Mouse (Mus musculus): ENCODE data around the gene Zfp644. TPM values are rescaled to one million over a fixed set of nuclear protein-coding genes. Genes with fewer than 3 reads are reported as not detected.

Gene Zfp644
- polyA plus RNA-seq, 1 experiment from 2014 or later = 82.8 TPM

- Histone ChIP-seq H3K27ac (replicated peaks; ENCODE audit: low read depth, low read length) (no peak overlapping the region), H3K9me3 (ENCODE audit: control insufficient read depth, low read length) (no peaks in the 10 kb centered on the region), H3K4me2 (ENCODE audit: low read depth, low read length) (no peak overlapping the region), H3K27me3 (replicated peaks; ENCODE audit: control insufficient read depth, insufficient read depth, low read length) (no peaks in the 10 kb centered on the region), H3K36me3 (ENCODE audit: control insufficient read depth, insufficient read depth, low read length) (peaks cover 18% of the 10 kb centered on the region; the same call in 1 of the 2 replicates), H3K4me1 (ENCODE audit: control insufficient read depth, insufficient read depth, low read length) (no peaks in the 10 kb centered on the region), H3K4me3 (ENCODE audit: low read depth, low read length) (no peak overlapping the region), H3K9ac (ENCODE audit: low read depth, low read length) (no peak overlapping the region)
- no peak for ATAC-seq (ENCODE audit: low read depth)
- DNase-seq (ENCODE audit: low spot score) = no peak
Observed at GRCm38 (mm10) chr5:106649995-106650394, 47.1 kb downstream of the Zfp644 start.

DNA sequence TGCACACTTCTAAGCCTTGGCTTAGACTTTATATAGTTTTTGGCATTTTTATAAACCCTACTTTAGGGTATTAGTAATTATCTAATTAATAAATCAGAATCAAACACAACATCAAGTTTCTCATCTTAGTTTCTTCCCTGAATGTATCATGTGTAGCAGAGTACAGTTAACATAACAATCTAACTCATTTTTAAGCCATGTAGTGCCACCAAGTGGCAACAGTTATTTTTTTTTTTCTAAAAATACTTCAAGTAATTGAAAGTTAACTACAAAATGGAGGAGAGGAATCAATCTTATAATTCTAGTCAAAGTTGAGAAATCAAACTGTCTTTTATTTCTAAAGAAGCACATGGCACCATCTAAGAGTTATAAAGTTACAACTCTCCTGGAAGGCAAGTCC is 47.6 kb downstream of the Zfp644 start:
- H3K9me3 ChIP-seq (ENCODE audit: control insufficient read depth, low read length) = no peaks in the 10 kb centered on the region
- no peaks in the 10 kb centered on the region for H3K4me1 ChIP-seq (ENCODE audit: control insufficient read depth, insufficient read depth, low read length)
- no peak overlapping the region for H3K9ac ChIP-seq (ENCODE audit: low read depth, low read length)
- no peak overlapping the region for H3K4me2 ChIP-seq (ENCODE audit: low read depth, low read length)
- ATAC-seq (ENCODE audit: low read depth) (no peak), DNase-seq (ENCODE audit: low spot score) (no peak)
- no peaks in the 10 kb centered on the region for H3K27me3 ChIP-seq (replicated peaks; ENCODE audit: control insufficient read depth, insufficient read depth, low read length)
- no peak overlapping the region for H3K27ac ChIP-seq (replicated peaks; ENCODE audit: low read depth, low read length)
- no peak overlapping the region for H3K4me3 ChIP-seq (ENCODE audit: low read depth, low read length)
- H3K36me3 ChIP-seq (ENCODE audit: control insufficient read depth, insufficient read depth, low read length) = peaks cover 15% of the 10 kb centered on the region; the same call in 1 of the 2 replicates

DNA sequence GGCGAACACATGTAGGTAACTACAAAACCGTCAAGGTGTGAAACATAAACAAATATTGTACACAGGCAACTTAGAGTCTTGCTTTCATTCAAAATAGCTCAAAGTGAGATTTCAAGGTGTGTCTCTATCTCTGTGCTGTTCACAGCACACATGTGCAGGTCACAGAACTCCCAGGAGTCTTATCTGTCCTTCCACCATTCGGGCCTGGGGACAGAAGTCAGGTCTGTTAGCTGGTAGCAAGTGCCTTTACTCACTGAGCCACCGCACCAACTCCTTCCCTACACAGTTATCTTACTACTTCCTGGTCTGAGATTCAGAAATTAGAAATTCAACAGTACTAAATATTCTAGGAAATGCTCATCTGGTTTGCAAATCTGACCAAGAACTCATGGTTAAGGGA is 53.7 kb downstream of the Zfp644 start:
- no peak overlapping the region for H3K9ac ChIP-seq (ENCODE audit: low read depth, low read length)
- no peaks in the 10 kb centered on the region for H3K4me1 ChIP-seq (ENCODE audit: control insufficient read depth, insufficient read depth, low read length)
- no peaks in the 10 kb centered on the region for H3K36me3 ChIP-seq (ENCODE audit: control insufficient read depth, insufficient read depth, low read length)
- H3K9me3 ChIP-seq (ENCODE audit: control insufficient read depth, low read length) = no peaks in the 10 kb centered on the region
- H3K4me3 ChIP-seq (ENCODE audit: low read depth, low read length) = no peak overlapping the region
- H3K4me2 ChIP-seq (ENCODE audit: low read depth, low read length) = no peak overlapping the region
- no peaks in the 10 kb centered on the region for H3K27me3 ChIP-seq (replicated peaks; ENCODE audit: control insufficient read depth, insufficient read depth, low read length)
- no peak for ATAC-seq (ENCODE audit: low read depth)
- no peak overlapping the region for H3K27ac ChIP-seq (replicated peaks; ENCODE audit: low read depth, low read length)
- DNase-seq (ENCODE audit: low spot score) = no peak
- WGBS = 81% methylated on average over 4 of the region's 4 CpGs

- Histone ChIP-seq H3K27me3 (replicated peaks; ENCODE audit: control insufficient read depth, insufficient read depth, low read length) (no peaks in the 10 kb centered on the region), H3K9ac (ENCODE audit: low read depth, low read length) (no peak overlapping the region), H3K4me2 (ENCODE audit: low read depth, low read length) (no peak overlapping the region), H3K4me1 (ENCODE audit: control insufficient read depth, insufficient read depth, low read length) (no peaks in the 10 kb centered on the region), H3K27ac (replicated peaks; ENCODE audit: low read depth, low read length) (no peak overlapping the region), H3K9me3 (ENCODE audit: control insufficient read depth, low read length) (no peaks in the 10 kb centered on the region), H3K4me3 (ENCODE audit: low read depth, low read length) (no peak overlapping the region), H3K36me3 (ENCODE audit: control insufficient read depth, insufficient read depth, low read length) (peaks cover 15% of the 10 kb centered on the region)
- WGBS = 78% methylated on average over 3 of the region's 3 CpGs
- DNase-seq (ENCODE audit: low spot score) (no peak), ATAC-seq (ENCODE audit: low read depth) (no peak)
Observed at GRCm38 (mm10) chr5:106641876-106642275, 55.2 kb downstream of the Zfp644 start.

DNA sequence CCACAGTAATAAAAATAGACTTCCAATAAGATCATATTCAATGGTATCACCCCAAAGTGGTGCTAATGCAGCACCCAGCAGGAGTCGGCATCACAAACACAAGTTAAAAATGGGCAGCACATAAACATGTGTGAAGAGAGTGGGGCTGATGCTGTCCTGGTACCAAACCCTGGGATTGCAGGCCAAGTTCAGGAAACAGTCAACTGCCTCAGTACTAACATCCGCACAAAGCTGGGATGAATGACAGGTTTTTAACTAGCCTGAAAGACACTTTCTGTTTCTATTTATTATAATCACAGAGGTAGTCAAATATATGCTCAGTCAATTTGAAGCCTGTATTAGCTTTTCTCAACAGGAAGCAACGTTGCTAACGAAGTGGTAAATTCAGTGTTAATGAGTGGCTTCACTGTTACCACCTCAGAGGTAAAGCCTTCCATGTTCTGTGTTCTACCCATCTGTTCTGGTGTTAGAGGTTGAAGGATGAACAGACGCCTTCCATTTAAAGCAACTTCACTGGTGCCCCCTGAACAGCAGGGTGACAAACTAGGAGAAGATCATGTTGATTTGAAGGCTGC is 56.8 kb downstream of the Zfp644 start:
- WGBS = 77% methylated on average over 5 of the region's 5 CpGs
- H3K4me3 ChIP-seq (ENCODE audit: low read depth, low read length) = no peak overlapping the region
- H3K27me3 ChIP-seq (replicated peaks; ENCODE audit: control insufficient read depth, insufficient read depth, low read length) = no peaks in the 10 kb centered on the region
- ATAC-seq (ENCODE audit: low read depth) (no peak), DNase-seq (ENCODE audit: low spot score) (no peak)
- no peak overlapping the region for H3K9ac ChIP-seq (ENCODE audit: low read depth, low read length)
- H3K4me1 ChIP-seq (ENCODE audit: control insufficient read depth, insufficient read depth, low read length) = no peaks in the 10 kb centered on the region
- H3K9me3 ChIP-seq (ENCODE audit: control insufficient read depth, low read length) = no peaks in the 10 kb centered on the region
- H3K27ac ChIP-seq (replicated peaks; ENCODE audit: low read depth, low read length) = no peak overlapping the region
- peaks cover 31% of the 10 kb centered on the region for H3K36me3 ChIP-seq (ENCODE audit: control insufficient read depth, insufficient read depth, low read length)
- no peak overlapping the region for H3K4me2 ChIP-seq (ENCODE audit: low read depth, low read length)

GRCm38 (mm10) chr5:106639627-106640026 is 57.5 kb downstream of the Zfp644 start:
- no peak overlapping the region for H3K4me3 ChIP-seq (ENCODE audit: low read depth, low read length)
- WGBS = 89% methylated on average over 2 of the region's 2 CpGs
- no peak overlapping the region for H3K9ac ChIP-seq (ENCODE audit: low read depth, low read length)

DNA sequence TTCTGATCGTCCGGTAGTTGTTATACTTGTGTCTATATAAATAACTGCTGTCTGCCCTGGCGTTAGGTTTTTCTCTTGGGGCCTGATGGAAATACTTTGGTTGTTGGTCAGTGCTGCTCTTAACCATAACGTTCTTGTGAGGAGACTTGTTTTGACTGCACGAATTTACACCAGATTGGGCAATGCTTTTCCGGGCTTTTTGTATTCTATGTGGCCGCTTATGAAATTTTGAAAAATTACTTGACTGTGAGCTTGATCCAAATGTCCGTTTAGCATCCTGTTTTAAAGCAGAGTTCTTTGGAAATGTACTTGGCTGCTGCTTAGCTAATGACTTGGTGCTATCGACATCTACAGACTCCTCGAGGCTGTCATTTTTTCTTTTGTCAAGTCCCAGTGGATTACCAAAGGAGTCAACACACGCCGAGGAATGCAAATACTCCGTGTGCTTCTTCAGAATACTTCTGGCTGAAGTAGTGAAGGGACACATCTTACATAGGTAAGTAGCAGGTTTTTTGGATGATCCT is 60.6 kb downstream of the Zfp644 start:
- DNase-seq (ENCODE audit: low spot score) = no peak

More at GRCm38 (mm10) chr5:106639627-106640026, 57.5 kb downstream of the Zfp644 start:
- Histone ChIP-seq H3K27me3 (replicated peaks; ENCODE audit: control insufficient read depth, insufficient read depth, low read length) (no peaks in the 10 kb centered on the region), H3K4me2 (ENCODE audit: low read depth, low read length) (no peak overlapping the region), H3K27ac (replicated peaks; ENCODE audit: low read depth, low read length) (no peak overlapping the region), H3K9me3 (ENCODE audit: control insufficient read depth, low read length) (no peaks in the 10 kb centered on the region), H3K36me3 (ENCODE audit: control insufficient read depth, insufficient read depth, low read length) (peaks cover 38% of the 10 kb centered on the region), H3K4me1 (ENCODE audit: control insufficient read depth, insufficient read depth, low read length) (no peaks in the 10 kb centered on the region)
- ATAC-seq (ENCODE audit: low read depth) (no peak), DNase-seq (ENCODE audit: low spot score) (no peak)

DNA sequence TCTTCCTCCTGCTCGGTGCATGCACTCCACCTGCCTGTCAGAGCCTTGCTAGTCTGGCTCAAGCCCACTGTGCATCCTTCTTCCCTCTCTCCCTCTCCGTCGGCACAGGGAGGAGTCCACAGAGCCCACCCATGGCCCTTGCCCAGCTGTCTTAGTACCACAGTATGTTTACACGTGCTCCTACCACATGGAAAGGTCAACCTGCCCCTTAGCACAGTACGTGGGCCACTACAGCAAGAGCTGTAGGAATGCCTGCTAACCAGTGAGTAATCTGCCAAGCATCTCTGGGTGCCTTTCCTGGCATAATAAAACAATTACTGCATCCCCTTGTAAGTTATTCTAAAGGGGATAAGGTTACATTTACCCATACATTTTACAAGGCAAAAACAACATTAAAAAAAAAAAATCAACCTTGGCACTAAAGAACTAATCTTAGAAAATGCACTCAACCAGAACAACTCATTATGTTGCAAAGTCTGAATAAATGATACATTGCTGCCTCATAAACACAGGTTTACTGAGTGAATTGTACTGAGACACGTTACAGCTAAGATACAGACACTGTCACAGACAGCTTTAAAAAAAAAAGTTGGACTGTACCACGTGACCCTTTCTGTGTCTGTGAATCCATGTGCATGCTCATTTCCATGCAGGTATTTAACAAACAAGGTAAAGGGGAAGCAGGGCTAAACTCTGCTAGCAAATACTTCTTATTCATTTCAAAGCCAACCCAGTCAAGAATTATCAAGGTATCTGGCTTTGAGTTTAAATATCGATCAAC is 68.5 kb downstream of the Zfp644 start:
- ATAC-seq (ENCODE audit: low read depth) (no peak), DNase-seq (ENCODE audit: low spot score) (no peak)
- peaks cover 11% of the 10 kb centered on the region; the same call in 1 of the 2 replicates for H3K36me3 ChIP-seq (ENCODE audit: control insufficient read depth, insufficient read depth, low read length)
- no peak overlapping the region for H3K4me2 ChIP-seq (ENCODE audit: low read depth, low read length)
- H3K4me3 ChIP-seq (ENCODE audit: low read depth, low read length) = no peak overlapping the region
- H3K27me3 ChIP-seq (replicated peaks; ENCODE audit: control insufficient read depth, insufficient read depth, low read length) = no peaks in the 10 kb centered on the region
- H3K9me3 ChIP-seq (ENCODE audit: control insufficient read depth, low read length) = no peaks in the 10 kb centered on the region
- H3K27ac ChIP-seq (replicated peaks; ENCODE audit: low read depth, low read length) = no peak overlapping the region
- H3K9ac ChIP-seq (ENCODE audit: low read depth, low read length) = no peak overlapping the region
- WGBS = 69% methylated on average over 8 of the region's 8 CpGs
- H3K4me1 ChIP-seq (ENCODE audit: control insufficient read depth, insufficient read depth, low read length) = peaks cover 5% of the 10 kb centered on the region; the same call in 1 of the 2 replicates

More for the DNA sequence above, 60.6 kb downstream of the Zfp644 start:
- no peaks in the 10 kb centered on the region for H3K27me3 ChIP-seq (replicated peaks; ENCODE audit: control insufficient read depth, insufficient read depth, low read length)
- H3K4me3 ChIP-seq (ENCODE audit: low read depth, low read length) = no peak overlapping the region
- no peak overlapping the region for H3K4me2 ChIP-seq (ENCODE audit: low read depth, low read length)
- peaks cover 44% of the 10 kb centered on the region for H3K36me3 ChIP-seq (ENCODE audit: control insufficient read depth, insufficient read depth, low read length)
- H3K9ac ChIP-seq (ENCODE audit: low read depth, low read length) = no peak overlapping the region
- ATAC-seq (ENCODE audit: low read depth) = no peak
- WGBS = 87% methylated on average over 13 of the region's 13 CpGs
- H3K4me1 ChIP-seq (ENCODE audit: control insufficient read depth, insufficient read depth, low read length) = peaks cover 3% of the 10 kb centered on the region; the same call in 1 of the 2 replicates
- H3K9me3 ChIP-seq (ENCODE audit: control insufficient read depth, low read length) = no peaks in the 10 kb centered on the region
- H3K27ac ChIP-seq (replicated peaks; ENCODE audit: low read depth, low read length) = no peak overlapping the region

All from embryonic facial prominence, embryonic 14.5 days (tissue).